Mouse (Mus musculus): ENCODE measurements around the gene Tfam. TPM values are rescaled to one million over a fixed set of nuclear protein-coding genes. Genes with fewer than 3 reads are reported as not detected.

Gene Tfam
- polyA plus RNA-seq, 1 experiment from 2014 or later, result 56.5 TPM

GRCm38 (mm10) chr10:71252421-71252820 lies 14.3 kb upstream of the Tfam start:
- Histone ChIP-seq H3K4me2 (no peak overlapping the region), H3K27me3 (no peaks in the 10 kb centered on the region), H3K27ac (no peak overlapping the region), H3K4me1 (replicated peaks) (no peaks in the 10 kb centered on the region), H3K4me3 (no peak overlapping the region), H3K9me3 (no peaks in the 10 kb centered on the region), H3K36me3 (peaks cover 32% of the 10 kb centered on the region), H3K9ac (no peak overlapping the region)
- WGBS, result 88% methylated on average over 5 of the region's 5 CpGs
- no peak for ATAC-seq (ENCODE audit: low FRiP score)

GRCm38 (mm10) chr10:71251846-71252245 lies 13.8 kb upstream of the Tfam start:
- Histone ChIP-seq H3K4me2 (no peak overlapping the region), H3K27me3 (no peaks in the 10 kb centered on the region), H3K27ac (no peak overlapping the region), H3K36me3 (peaks cover 26% of the 10 kb centered on the region), H3K4me3 (no peak overlapping the region), H3K4me1 (replicated peaks) (no peaks in the 10 kb centered on the region), H3K9me3 (no peaks in the 10 kb centered on the region), H3K9ac (no peak overlapping the region)
- no peak for ATAC-seq (ENCODE audit: low FRiP score)
- 88% methylated on average over 5 of the region's 5 CpGs for WGBS

- H3K36me3 ChIP-seq, result peaks cover 20% of the 10 kb centered on the region
- no peak for ATAC-seq (ENCODE audit: low FRiP score)
Observed at GRCm38 (mm10) chr10:71251256-71251655, 13.2 kb upstream of the Tfam start.

GRCm38 (mm10) chr10:71250472-71250871 lies 12.4 kb upstream of the Tfam start:
- peaks cover 14% of the 10 kb centered on the region for H3K36me3 ChIP-seq
- 86% methylated on average over 17 of the region's 17 CpGs for WGBS
- no peak overlapping the region for H3K4me2 ChIP-seq

More at GRCm38 (mm10) chr10:71251256-71251655, 13.2 kb upstream of the Tfam start:
- Histone ChIP-seq H3K4me3 (no peak overlapping the region), H3K9ac (no peak overlapping the region), H3K27me3 (no peaks in the 10 kb centered on the region), H3K27ac (no peak overlapping the region), H3K4me1 (replicated peaks) (no peaks in the 10 kb centered on the region), H3K4me2 (no peak overlapping the region), H3K9me3 (no peaks in the 10 kb centered on the region)
- WGBS, result 93% methylated on average over 5 of the region's 5 CpGs

GRCm38 (mm10) chr10:71249086-71249880 lies 11.2 kb upstream of the Tfam start:
- Histone ChIP-seq H3K36me3 (peaks cover 4% of the 10 kb centered on the region), H3K27ac (no peak overlapping the region), H3K4me3 (no peak overlapping the region), H3K9me3 (no peaks in the 10 kb centered on the region), H3K4me2 (no peak overlapping the region), H3K27me3 (no peaks in the 10 kb centered on the region), H3K9ac (no peak overlapping the region), H3K4me1 (replicated peaks) (no peaks in the 10 kb centered on the region)
- no peak for ATAC-seq (ENCODE audit: low FRiP score)
- 85% methylated on average over 10 of the region's 10 CpGs for WGBS

More at GRCm38 (mm10) chr10:71250472-71250871, 12.4 kb upstream of the Tfam start:
- Histone ChIP-seq H3K4me1 (replicated peaks) (no peaks in the 10 kb centered on the region), H3K27me3 (no peaks in the 10 kb centered on the region), H3K4me3 (no peak overlapping the region), H3K27ac (no peak overlapping the region), H3K9ac (no peak overlapping the region), H3K9me3 (no peaks in the 10 kb centered on the region)
- no peak for ATAC-seq (ENCODE audit: low FRiP score)

- no peak overlapping the region for H3K9ac ChIP-seq
- H3K4me3 ChIP-seq, result no peak overlapping the region
- no peaks in the 10 kb centered on the region for H3K36me3 ChIP-seq
- no peak for ATAC-seq (ENCODE audit: low FRiP score)
- H3K27ac ChIP-seq, result no peak overlapping the region
- no peaks in the 10 kb centered on the region for H3K27me3 ChIP-seq
- 57% methylated on average over 7 of the region's 7 CpGs for WGBS
- H3K9me3 ChIP-seq, result no peaks in the 10 kb centered on the region
- no peak overlapping the region for H3K4me2 ChIP-seq
- no peaks in the 10 kb centered on the region for H3K4me1 ChIP-seq (replicated peaks)
Observed at GRCm38 (mm10) chr10:71246956-71247355, 8.9 kb upstream of the Tfam start.

- Histone ChIP-seq H3K9me3 (no peaks in the 10 kb centered on the region), H3K27me3 (no peaks in the 10 kb centered on the region), H3K36me3 (peaks cover 8% of the 10 kb centered on the region), H3K4me1 (replicated peaks) (peaks cover 15% of the 10 kb centered on the region), H3K9ac (no peak overlapping the region), H3K27ac (no peak overlapping the region), H3K4me3 (no peak overlapping the region), H3K4me2 (no peak overlapping the region)
- WGBS, result 70% methylated on average over 6 of the region's 6 CpGs
- no peak for ATAC-seq (ENCODE audit: low FRiP score)
Observed at GRCm38 (mm10) chr10:71239479-71240120, 1.5 kb upstream of the Tfam start.

- Histone ChIP-seq H3K36me3 (peaks cover 25% of the 10 kb centered on the region), H3K9ac (peak overlapping the region; percentile 90), H3K4me1 (replicated peaks) (peaks cover 15% of the 10 kb centered on the region), H3K4me2 (peak overlapping the region; percentile 91), H3K9me3 (no peaks in the 10 kb centered on the region), H3K27me3 (no peaks in the 10 kb centered on the region), H3K4me3 (peak overlapping the region; percentile 90), H3K27ac (peak overlapping the region; percentile 76)
- WGBS, result under 1% methylated on average over 68 of the region's 68 CpGs
- peak; percentile 99 for ATAC-seq (ENCODE audit: low FRiP score)
Observed at GRCm38 (mm10) chr10:71237516-71238239, 402 bp downstream of the Tfam start.

GRCm38 (mm10) chr10:71234071-71234470 lies 4.0 kb downstream of the Tfam start:
- peaks cover 52% of the 10 kb centered on the region for H3K36me3 ChIP-seq
- H3K4me2 ChIP-seq, result no peak overlapping the region
- WGBS, result 97% methylated on average over 8 of the region's 8 CpGs
- no peak overlapping the region for H3K27ac ChIP-seq
- no peak for ATAC-seq (ENCODE audit: low FRiP score)
- no peaks in the 10 kb centered on the region for H3K9me3 ChIP-seq
- no peak overlapping the region for H3K9ac ChIP-seq
- no peaks in the 10 kb centered on the region for H3K27me3 ChIP-seq
- H3K4me1 ChIP-seq (replicated peaks), result peaks cover 15% of the 10 kb centered on the region
- H3K4me3 ChIP-seq, result no peak overlapping the region

GRCm38 (mm10) chr10:71225894-71226293 lies 12.2 kb downstream of the Tfam start:
- no peaks in the 10 kb centered on the region for H3K4me1 ChIP-seq (replicated peaks)
- no peak overlapping the region for H3K27ac ChIP-seq
- no peak overlapping the region for H3K4me2 ChIP-seq
- H3K9ac ChIP-seq, result no peak overlapping the region
- no peak overlapping the region for H3K4me3 ChIP-seq
- 43% methylated on average over 7 of the region's 7 CpGs for WGBS
- H3K36me3 ChIP-seq, result peaks cover 51% of the 10 kb centered on the region
- H3K27me3 ChIP-seq, result no peaks in the 10 kb centered on the region
- ATAC-seq (ENCODE audit: low FRiP score), result no peak
- no peaks in the 10 kb centered on the region for H3K9me3 ChIP-seq

GRCm38 (mm10) chr10:71223101-71223500 lies 15.0 kb downstream of the Tfam start:
- Histone ChIP-seq H3K4me1 (replicated peaks) (peaks cover 7% of the 10 kb centered on the region), H3K4me2 (no peak overlapping the region), H3K27me3 (no peaks in the 10 kb centered on the region), H3K36me3 (peaks cover 27% of the 10 kb centered on the region), H3K9ac (no peak overlapping the region), H3K9me3 (no peaks in the 10 kb centered on the region), H3K27ac (0 out of 2 replicates have a peak overlapping the region, but pooled peaks have one; percentile 31), H3K4me3 (no peak overlapping the region)
- no peak for ATAC-seq (ENCODE audit: low FRiP score)
- 44% methylated on average over 5 of the region's 5 CpGs for WGBS

- 0 out of 2 replicates have a peak overlapping the region, but pooled peaks have one; percentile 31 for H3K27ac ChIP-seq
- H3K4me2 ChIP-seq, result no peak overlapping the region
- ATAC-seq (ENCODE audit: low FRiP score), result no peak
Observed at GRCm38 (mm10) chr10:71222639-71223038, 15.4 kb downstream of the Tfam start.

More at GRCm38 (mm10) chr10:71222639-71223038, 15.4 kb downstream of the Tfam start:
- no peak overlapping the region for H3K9ac ChIP-seq
- peaks cover 10% of the 10 kb centered on the region for H3K4me1 ChIP-seq (replicated peaks)
- no peak overlapping the region for H3K4me3 ChIP-seq
- peaks cover 25% of the 10 kb centered on the region for H3K36me3 ChIP-seq
- no peaks in the 10 kb centered on the region for H3K9me3 ChIP-seq
- WGBS, result 56% methylated on average over 2 of the region's 2 CpGs
- H3K27me3 ChIP-seq, result no peaks in the 10 kb centered on the region

All from hindbrain, embryonic 13.5 days (tissue).